Mouse (Mus musculus): ENCODE data around the gene Dmrtc1a. TPM values are rescaled to one million over a fixed set of nuclear protein-coding genes. Genes with fewer than 3 reads are reported as not detected.
"Not testable (repeated sequence)": the region's sequence is repeated elsewhere in the genome, so short reads cannot be mapped to it uniquely, and the experiment has no call there.

The Dmrtc1a gene
- polyA plus RNA-seq, 1 experiment from 2014 or later, result 0.81 TPM

- not testable (repeated sequence) for H3K4me1 ChIP-seq (ENCODE audit: control insufficient read depth, insufficient read depth, low read length); H3K36me3 ChIP-seq (ENCODE audit: control insufficient read depth, insufficient read depth, low read length); H3K27me3 ChIP-seq (ENCODE audit: control insufficient read depth, insufficient read depth, low read length); DNase-seq (ENCODE audit: low spot score); H3K9me3 ChIP-seq (ENCODE audit: control insufficient read depth, low read length); H3K9ac ChIP-seq (ENCODE audit: low read length); ATAC-seq (ENCODE audit: insufficient read depth, low FRiP score, low TSS enrichment); H3K4me3 ChIP-seq (ENCODE audit: low read depth, low read length); H3K27ac ChIP-seq (ENCODE audit: low read depth, low read length); H3K4me2 ChIP-seq (ENCODE audit: low read depth)
- 73% methylated on average over 1 of the region's 1 CpGs for WGBS
These were observed 6.3 kb upstream of the Dmrtc1a start for GRCm38 (mm10) chrX:102914823-102915222.

- ATAC-seq (ENCODE audit: insufficient read depth, low FRiP score, low TSS enrichment) (no peak), DNase-seq (ENCODE audit: low spot score) (no peak)
- Histone ChIP-seq H3K27me3 (ENCODE audit: control insufficient read depth, insufficient read depth, low read length) (no peaks in the 10 kb centered on the region), H3K4me2 (ENCODE audit: low read depth) (no peak within 1 kb of the TSS), H3K4me1 (ENCODE audit: control insufficient read depth, insufficient read depth, low read length) (no peaks in the 10 kb centered on the region), H3K9me3 (ENCODE audit: control insufficient read depth, low read length) (no peaks in the 10 kb centered on the region), H3K9ac (ENCODE audit: low read length) (no peak within 1 kb of the TSS), H3K36me3 (ENCODE audit: control insufficient read depth, insufficient read depth, low read length) (no peaks in the 10 kb centered on the region), H3K27ac (ENCODE audit: low read depth, low read length) (no peak within 1 kb of the TSS), H3K4me3 (ENCODE audit: low read depth, low read length) (no peak within 1 kb of the TSS)
- WGBS, result 83% methylated on average over 6 of the region's 6 CpGs
These were observed 40.6 kb downstream of the Dmrtc1a start, which contains the start of gene 1700031F05Rik for GRCm38 (mm10) chrX:102867871-102868270. TSS of gene 1700031F05Rik (minus strand) at chrX:102867971.

GRCm38 (mm10) chrX:102854516-102854915 is 54.0 kb downstream of the Dmrtc1a start, which contains the start of gene Dmrtc1c2:
TSS of gene Dmrtc1c2 (minus strand) at chrX:102854616.
- WGBS, result 93% methylated on average over 2 of the region's 13 CpGs
- H3K27ac ChIP-seq (ENCODE audit: low read depth, low read length); H3K9ac ChIP-seq (ENCODE audit: low read length); H3K9me3 ChIP-seq (ENCODE audit: control insufficient read depth, low read length); H3K4me3 ChIP-seq (ENCODE audit: low read depth, low read length); DNase-seq (ENCODE audit: low spot score); H3K27me3 ChIP-seq (ENCODE audit: control insufficient read depth, insufficient read depth, low read length); H3K4me1 ChIP-seq (ENCODE audit: control insufficient read depth, insufficient read depth, low read length); H3K4me2 ChIP-seq (ENCODE audit: low read depth); ATAC-seq (ENCODE audit: insufficient read depth, low FRiP score, low TSS enrichment); H3K36me3 ChIP-seq (ENCODE audit: control insufficient read depth, insufficient read depth, low read length): not testable (repeated sequence)

Other genes with a start within 250 kb of the Dmrtc1a start
- not detected in 2 replicates for gene Gm3880, start 221.7 kb downstream of the Dmrtc1a start, polyA plus RNA-seq (2014; fragmentation: Nextera tagmentation; extraction: Ambion mirVana)
- gene Gm9112, start 201.1 kb downstream of the Dmrtc1a start, polyA plus RNA-seq (2014; fragmentation: Nextera tagmentation; extraction: Ambion mirVana), result not detected in 2 replicates
- gene Dmrtc1b, start 200.8 kb downstream of the Dmrtc1a start, polyA plus RNA-seq (2014; fragmentation: Nextera tagmentation; extraction: Ambion mirVana), result not detected in 2 replicates
- not detected in 2 replicates for gene Dmrtc1c1, start 105.7 kb downstream of the Dmrtc1a start, polyA plus RNA-seq (2014; fragmentation: Nextera tagmentation; extraction: Ambion mirVana)
- gene Dmrtc1c2, start 54.1 kb downstream of the Dmrtc1a start, polyA plus RNA-seq (2014; fragmentation: Nextera tagmentation; extraction: Ambion mirVana), result not detected in 2 replicates
- not detected in 2 replicates for gene 1700031F05Rik, start 40.7 kb downstream of the Dmrtc1a start, polyA plus RNA-seq (2014; fragmentation: Nextera tagmentation; extraction: Ambion mirVana)
- not detected in 2 replicates for gene 1700011M02Rik, start 218 bp upstream of the Dmrtc1a start, polyA plus RNA-seq (2014; fragmentation: Nextera tagmentation; extraction: Ambion mirVana)
- gene 1700018G05Rik, start 19.7 kb upstream of the Dmrtc1a start, polyA plus RNA-seq (2014; fragmentation: Nextera tagmentation; extraction: Ambion mirVana), result not detected in 2 replicates